Mouse (Mus musculus): Measurements from ENCODE around the gene Opcml. TPM values are rescaled to one million over a fixed set of nuclear protein-coding genes. Genes with fewer than 3 reads are reported as not detected.

Gene Opcml
- polyA plus RNA-seq, 1 experiment from 2014 or later: 1.7 TPM

DNA sequence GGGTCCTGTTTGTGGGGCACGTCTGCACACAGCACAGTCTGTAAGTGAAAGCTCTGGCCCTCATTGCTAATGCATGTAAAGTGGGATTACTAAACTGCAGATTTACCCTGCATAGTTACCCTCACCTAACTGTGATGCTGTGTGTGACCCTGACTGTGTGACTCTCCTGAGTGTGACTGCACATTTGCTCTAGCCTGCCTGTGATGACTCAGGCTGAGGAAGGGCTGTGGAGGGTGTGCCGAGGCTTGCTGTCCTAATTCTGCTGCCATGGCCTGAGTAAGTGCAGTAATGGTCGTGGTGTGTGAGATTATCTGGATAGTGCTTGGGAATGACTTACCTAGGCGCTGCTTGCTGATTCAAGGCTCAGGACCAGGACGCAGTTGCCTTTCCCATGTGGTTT, 52.2 kb downstream of the Opcml start:
- ATAC-seq (replicated peaks; ENCODE audit: insufficient number of reproducible peaks, insufficient read depth, low FRiP score, low read depth): no peak
- Histone ChIP-seq H3K36me3 (no peaks in the 10 kb centered on the region), H3K27me3 (no peaks in the 10 kb centered on the region), H3K9me3 (replicated peaks) (no peaks in the 10 kb centered on the region), H3K4me2 (no peak overlapping the region), H3K9ac (no peak overlapping the region), H3K4me3 (no peak overlapping the region), H3K27ac (no peak overlapping the region), H3K4me1 (replicated peaks) (no peaks in the 10 kb centered on the region)
- 66% methylated on average over 5 of the region's 5 CpGs for WGBS

DNA sequence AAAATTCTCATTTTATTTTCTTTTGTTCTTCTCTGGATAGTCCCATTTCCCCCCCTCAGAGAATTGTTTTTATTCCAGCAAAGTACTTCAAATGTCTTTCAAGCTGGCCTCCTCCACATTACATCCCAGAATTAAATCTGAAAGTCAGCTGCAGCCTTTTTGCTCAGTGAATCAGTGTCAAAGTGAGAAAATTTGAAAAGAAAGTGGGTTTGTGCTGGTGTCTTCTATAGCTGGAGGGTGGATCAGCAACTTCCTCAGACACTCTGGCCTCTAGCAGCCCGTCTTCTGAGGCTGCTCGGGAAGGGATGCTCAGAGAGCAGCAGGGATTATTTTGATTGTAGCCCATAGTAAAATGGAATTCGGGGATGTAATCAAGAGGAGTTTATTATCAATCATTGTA, 81.0 kb downstream of the Opcml start:
- H3K27me3 ChIP-seq: no peaks in the 10 kb centered on the region
- no peaks in the 10 kb centered on the region for H3K9me3 ChIP-seq (replicated peaks)
- no peaks in the 10 kb centered on the region for H3K36me3 ChIP-seq
- no peak overlapping the region for H3K27ac ChIP-seq
- no peaks in the 10 kb centered on the region for H3K4me1 ChIP-seq (replicated peaks)
- no peak overlapping the region for H3K4me2 ChIP-seq
- WGBS: 67% methylated on average over 3 of the region's 3 CpGs
- H3K4me3 ChIP-seq: no peak overlapping the region
- ATAC-seq (replicated peaks; ENCODE audit: insufficient number of reproducible peaks, insufficient read depth, low FRiP score, low read depth): no peak
- no peak overlapping the region for H3K9ac ChIP-seq

DNA sequence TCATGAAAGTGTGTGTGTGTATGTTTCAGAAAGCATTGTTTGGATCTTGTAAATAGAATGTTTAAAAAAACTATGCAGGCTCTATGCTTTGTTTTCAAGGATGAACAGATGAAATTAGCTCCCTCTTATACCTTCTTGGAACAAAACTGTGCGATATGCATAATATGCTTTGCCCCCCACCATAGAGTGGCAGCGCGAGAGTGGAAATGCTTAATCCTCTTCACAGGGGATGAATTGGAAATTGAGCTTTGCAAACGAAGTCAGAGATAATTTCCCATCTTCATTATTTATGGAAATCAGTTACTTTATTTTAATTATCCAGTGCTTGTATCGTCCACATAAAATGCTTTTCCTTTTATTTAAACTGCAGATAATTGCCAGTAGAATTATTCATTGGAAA, 99.1 kb downstream of the Opcml start:
- Histone ChIP-seq H3K9me3 (replicated peaks) (no peaks in the 10 kb centered on the region), H3K4me2 (no peak overlapping the region), H3K4me3 (no peak overlapping the region), H3K9ac (no peak overlapping the region), H3K4me1 (replicated peaks) (no peaks in the 10 kb centered on the region), H3K36me3 (no peaks in the 10 kb centered on the region), H3K27ac (no peak overlapping the region), H3K27me3 (no peaks in the 10 kb centered on the region)
- ATAC-seq (replicated peaks; ENCODE audit: insufficient number of reproducible peaks, insufficient read depth, low FRiP score, low read depth): no peak
- 79% methylated on average over 5 of the region's 5 CpGs for WGBS

DNA sequence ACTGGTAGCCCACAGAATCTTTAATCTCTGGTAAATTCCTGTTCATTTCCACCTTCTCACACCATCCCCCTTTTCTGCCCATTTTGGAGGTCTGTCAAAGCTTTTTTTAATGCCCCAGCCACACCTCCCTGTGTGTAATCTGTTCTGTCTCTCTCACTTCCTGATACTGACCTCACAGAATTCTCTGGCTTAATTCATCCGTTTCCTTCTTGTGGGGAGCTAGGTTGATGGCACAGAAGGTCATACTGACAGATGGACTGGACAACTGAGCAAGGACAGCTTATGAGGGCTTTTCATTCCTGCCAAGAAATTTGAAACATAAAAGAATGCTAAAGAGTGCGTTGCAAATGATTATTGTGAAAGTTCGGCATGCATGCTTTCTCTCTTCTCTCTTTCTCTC, 126.7 kb downstream of the Opcml start:
- Histone ChIP-seq H3K9ac (no peak overlapping the region), H3K4me1 (replicated peaks) (no peaks in the 10 kb centered on the region), H3K9me3 (replicated peaks) (no peaks in the 10 kb centered on the region), H3K4me3 (no peak overlapping the region), H3K36me3 (no peaks in the 10 kb centered on the region), H3K27me3 (no peaks in the 10 kb centered on the region), H3K27ac (no peak overlapping the region), H3K4me2 (no peak overlapping the region)
- 54% methylated on average over 3 of the region's 3 CpGs for WGBS
- no peak for ATAC-seq (replicated peaks; ENCODE audit: insufficient number of reproducible peaks, insufficient read depth, low FRiP score, low read depth)

DNA sequence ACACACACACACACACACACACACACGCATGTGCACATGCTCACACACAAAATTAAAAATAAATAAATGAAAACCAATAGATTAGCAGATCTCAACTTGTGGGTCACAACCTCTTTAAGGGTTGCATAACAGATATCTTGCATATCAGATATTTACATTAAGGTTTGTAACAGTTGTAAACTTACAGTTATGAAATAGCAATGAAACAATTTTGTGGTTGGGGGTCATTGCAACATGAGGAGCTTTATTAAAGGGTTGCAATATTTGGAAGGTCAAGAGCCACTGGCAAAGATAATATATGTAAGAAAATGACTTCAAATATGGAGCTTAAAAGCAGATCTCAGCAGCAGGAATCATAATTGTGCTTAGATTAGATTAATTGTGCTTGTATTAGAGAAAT, 132.9 kb downstream of the Opcml start:
- H3K4me1 ChIP-seq (replicated peaks): no peaks in the 10 kb centered on the region
- H3K4me3 ChIP-seq: no peak overlapping the region
- no peaks in the 10 kb centered on the region for H3K36me3 ChIP-seq
- H3K27ac ChIP-seq: no peak overlapping the region
- H3K9ac ChIP-seq: no peak overlapping the region
- ATAC-seq (replicated peaks; ENCODE audit: insufficient number of reproducible peaks, insufficient read depth, low FRiP score, low read depth): no peak
- no peaks in the 10 kb centered on the region for H3K9me3 ChIP-seq (replicated peaks)
- H3K4me2 ChIP-seq: no peak overlapping the region
- no peaks in the 10 kb centered on the region for H3K27me3 ChIP-seq
- 91% methylated on average over 1 of the region's 1 CpGs for WGBS

DNA sequence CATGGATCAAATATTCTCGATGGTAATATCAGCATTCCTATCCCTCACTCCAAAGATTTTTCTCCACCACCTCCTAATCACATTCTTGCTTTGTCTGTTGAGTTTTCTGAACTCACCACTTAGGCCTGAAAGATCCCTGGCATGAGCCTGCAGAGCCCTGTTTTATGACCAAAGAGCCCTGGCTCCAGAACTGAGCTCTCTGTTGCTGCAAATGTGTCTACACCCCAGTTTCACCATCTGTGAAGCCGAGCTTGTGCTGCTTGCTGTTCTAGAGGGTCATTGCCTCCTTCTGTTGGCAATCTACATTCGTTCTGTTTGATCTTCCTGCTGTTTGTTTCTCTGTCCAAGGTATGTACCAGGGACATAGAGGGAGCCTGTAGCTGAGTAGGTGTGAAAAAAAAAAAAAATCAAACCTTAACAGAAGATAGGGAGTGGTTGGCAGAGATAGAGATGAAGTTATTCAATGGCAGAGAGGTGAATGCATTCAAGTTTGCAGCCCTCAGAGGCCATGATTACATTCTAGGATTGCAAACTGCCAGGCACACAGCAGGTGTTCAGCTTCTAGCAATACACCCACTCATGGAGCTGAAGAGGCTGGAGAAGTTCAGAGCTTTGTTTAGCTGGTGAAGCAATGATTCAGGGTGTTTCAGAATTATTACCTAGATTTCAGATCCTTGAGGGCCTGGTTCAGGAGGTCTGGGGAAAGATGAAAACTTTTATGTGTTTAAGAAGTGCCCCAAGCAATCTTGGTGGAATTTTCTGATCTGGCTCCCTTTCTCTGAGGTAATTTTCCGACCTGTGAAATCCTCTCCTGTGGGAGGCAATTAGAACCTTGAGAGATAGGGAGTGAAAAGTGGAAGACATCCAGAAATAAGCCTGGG, 133.6 kb downstream of the Opcml start:
- H3K4me1 ChIP-seq (replicated peaks): no peaks in the 10 kb centered on the region
- H3K9ac ChIP-seq: no peak overlapping the region
- no peaks in the 10 kb centered on the region for H3K9me3 ChIP-seq (replicated peaks)
- H3K4me2 ChIP-seq: no peak overlapping the region
- no peaks in the 10 kb centered on the region for H3K27me3 ChIP-seq
- WGBS: 33% methylated on average over 4 of the region's 4 CpGs
- no peak for ATAC-seq (replicated peaks; ENCODE audit: insufficient number of reproducible peaks, insufficient read depth, low FRiP score, low read depth)
- H3K4me3 ChIP-seq: no peak overlapping the region
- H3K27ac ChIP-seq: no peak overlapping the region
- H3K36me3 ChIP-seq: no peaks in the 10 kb centered on the region

DNA sequence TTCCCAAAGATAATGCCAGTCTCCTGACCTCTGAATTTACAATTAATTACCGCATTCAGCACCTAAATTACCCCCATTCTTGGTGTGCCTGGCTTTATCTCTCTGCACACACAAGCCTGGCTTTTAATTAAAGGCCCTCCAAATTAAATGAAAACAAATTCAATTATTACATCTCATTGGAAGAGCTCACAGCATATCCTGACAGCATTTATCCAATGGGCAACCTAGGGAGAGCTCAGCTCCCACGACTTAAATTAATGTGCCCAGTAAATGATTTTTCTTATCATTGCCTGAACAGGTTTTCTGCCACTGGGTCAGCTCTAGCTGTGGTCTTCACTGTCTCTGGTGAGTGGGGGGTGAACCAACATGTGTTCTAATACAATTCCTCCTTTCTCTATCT, 135.1 kb downstream of the Opcml start:
- Histone ChIP-seq H3K4me1 (replicated peaks) (no peaks in the 10 kb centered on the region), H3K36me3 (no peaks in the 10 kb centered on the region), H3K4me2 (no peak overlapping the region), H3K9ac (no peak overlapping the region), H3K27ac (no peak overlapping the region), H3K27me3 (no peaks in the 10 kb centered on the region), H3K4me3 (no peak overlapping the region), H3K9me3 (replicated peaks) (no peaks in the 10 kb centered on the region)
- ATAC-seq (replicated peaks; ENCODE audit: insufficient number of reproducible peaks, insufficient read depth, low FRiP score, low read depth): no peak
- 69% methylated on average over 2 of the region's 2 CpGs for WGBS

DNA sequence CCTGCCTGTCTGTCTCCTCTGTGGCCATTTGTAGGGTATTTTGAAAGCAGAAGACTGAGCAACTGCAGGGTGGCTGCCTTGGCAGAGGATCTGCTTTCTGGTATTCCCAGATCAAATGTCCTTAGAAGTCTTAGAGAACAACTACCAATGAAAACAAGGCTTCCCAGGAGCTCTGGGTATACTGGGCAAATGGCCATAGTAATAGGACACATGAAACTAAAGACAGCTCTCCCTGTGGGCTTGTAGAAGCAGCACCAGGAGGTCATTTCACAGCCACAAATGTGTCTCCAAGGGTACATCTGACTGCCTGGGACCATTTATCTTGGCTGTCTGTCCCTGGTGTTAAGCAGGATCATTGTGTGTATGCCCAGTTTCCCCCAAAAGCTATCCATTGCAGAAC, 146.7 kb downstream of the Opcml start:
- Histone ChIP-seq H3K36me3 (no peaks in the 10 kb centered on the region), H3K4me3 (no peak overlapping the region), H3K27ac (no peak overlapping the region), H3K9ac (no peak overlapping the region), H3K4me2 (no peak overlapping the region), H3K4me1 (replicated peaks) (no peaks in the 10 kb centered on the region), H3K27me3 (no peaks in the 10 kb centered on the region), H3K9me3 (replicated peaks) (no peaks in the 10 kb centered on the region)
- no peak for ATAC-seq (replicated peaks; ENCODE audit: insufficient number of reproducible peaks, insufficient read depth, low FRiP score, low read depth)

DNA sequence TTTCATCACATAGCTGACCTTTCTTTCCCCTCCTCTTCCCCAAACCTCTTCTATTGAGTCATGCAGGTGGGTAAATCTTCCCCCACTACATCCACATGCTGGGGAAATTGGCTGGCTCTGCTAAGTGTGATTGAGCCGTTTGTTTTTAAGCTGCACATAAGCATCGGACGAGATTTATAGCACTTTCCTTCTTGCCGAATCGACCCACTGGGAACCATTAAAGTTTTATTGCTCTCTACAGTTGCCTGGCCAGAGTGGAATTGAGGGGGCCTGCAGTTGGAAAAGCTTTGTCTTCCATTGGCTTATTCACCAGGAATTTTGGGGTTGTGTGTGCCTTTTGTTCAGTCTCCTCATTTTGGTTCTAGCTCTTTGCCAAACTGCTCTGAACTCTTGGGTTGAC, 147.1 kb downstream of the Opcml start:
- Histone ChIP-seq H3K36me3 (no peaks in the 10 kb centered on the region), H3K4me3 (no peak overlapping the region), H3K4me2 (no peak overlapping the region), H3K9ac (no peak overlapping the region), H3K27ac (no peak overlapping the region), H3K27me3 (no peaks in the 10 kb centered on the region), H3K4me1 (replicated peaks) (no peaks in the 10 kb centered on the region), H3K9me3 (replicated peaks) (no peaks in the 10 kb centered on the region)
- 85% methylated on average over 5 of the region's 5 CpGs for WGBS
- no peak for ATAC-seq (replicated peaks; ENCODE audit: insufficient number of reproducible peaks, insufficient read depth, low FRiP score, low read depth)

DNA sequence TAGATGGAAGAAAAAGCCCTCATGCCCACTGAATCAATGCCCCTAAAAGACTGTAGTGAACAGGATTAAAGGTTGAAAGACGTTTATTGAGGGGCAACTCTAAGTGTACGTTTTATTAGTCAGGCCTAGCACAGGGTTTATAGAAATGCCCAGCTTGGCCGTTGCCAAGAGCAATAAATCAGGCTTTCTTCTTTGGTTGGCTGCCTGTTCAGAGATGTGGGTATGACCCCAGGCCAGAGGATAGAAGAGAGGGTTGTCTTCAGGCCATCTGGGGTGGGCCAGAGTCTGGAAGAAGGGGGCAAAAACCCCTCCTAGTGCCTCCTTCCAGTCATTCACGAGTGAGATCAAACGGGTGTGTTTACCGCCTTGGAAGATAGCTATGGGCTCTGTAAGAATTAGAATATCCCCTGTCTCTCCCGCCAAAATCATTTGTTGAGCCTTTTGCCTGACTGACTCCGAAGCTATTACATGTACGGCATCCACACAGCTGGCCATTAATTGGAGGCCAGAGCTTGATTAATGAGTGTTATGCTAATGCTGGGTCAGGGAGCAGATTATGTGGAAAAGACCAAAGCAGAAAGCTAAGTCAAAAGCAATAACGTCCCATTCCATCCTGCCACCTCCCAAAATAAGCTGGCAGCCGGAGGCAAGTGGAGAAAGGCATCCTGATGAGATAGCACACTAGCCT, 154.9 kb downstream of the Opcml start:
- no peaks in the 10 kb centered on the region for H3K27me3 ChIP-seq
- no peak overlapping the region for H3K9ac ChIP-seq
- no peak for ATAC-seq (replicated peaks; ENCODE audit: insufficient number of reproducible peaks, insufficient read depth, low FRiP score, low read depth)
- no peak overlapping the region for H3K4me2 ChIP-seq
- no peaks in the 10 kb centered on the region for H3K4me1 ChIP-seq (replicated peaks)
- WGBS: 66% methylated on average over 11 of the region's 11 CpGs
- H3K27ac ChIP-seq: no peak overlapping the region
- H3K36me3 ChIP-seq: no peaks in the 10 kb centered on the region
- no peak overlapping the region for H3K4me3 ChIP-seq
- no peaks in the 10 kb centered on the region for H3K9me3 ChIP-seq (replicated peaks)

DNA sequence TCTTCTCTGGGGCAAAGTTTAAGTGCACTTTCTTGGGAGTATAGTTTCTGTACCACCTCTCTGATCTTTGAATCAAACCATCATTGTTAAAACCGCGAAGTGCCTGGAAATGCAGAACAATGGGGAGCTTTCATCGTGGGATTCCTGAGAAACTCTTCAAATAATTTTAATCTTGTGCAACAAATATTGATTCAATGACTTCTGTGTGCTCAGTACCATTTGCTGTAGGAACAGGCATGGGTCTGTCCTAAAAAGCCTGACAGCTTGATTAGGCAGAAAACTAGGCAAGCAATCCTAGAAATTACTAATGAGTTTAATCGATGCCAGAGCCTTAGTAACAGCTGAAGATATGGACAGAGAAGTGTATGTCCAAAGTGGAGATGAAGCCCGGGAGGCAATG, 160.5 kb downstream of the Opcml start:
- ATAC-seq (replicated peaks; ENCODE audit: insufficient number of reproducible peaks, insufficient read depth, low FRiP score, low read depth): no peak
- H3K27ac ChIP-seq: no peak overlapping the region
- no peaks in the 10 kb centered on the region for H3K9me3 ChIP-seq (replicated peaks)
- H3K9ac ChIP-seq: no peak overlapping the region
- H3K36me3 ChIP-seq: no peaks in the 10 kb centered on the region
- H3K4me3 ChIP-seq: no peak overlapping the region
- H3K4me2 ChIP-seq: no peak overlapping the region
- no peaks in the 10 kb centered on the region for H3K4me1 ChIP-seq (replicated peaks)
- no peaks in the 10 kb centered on the region for H3K27me3 ChIP-seq
- WGBS: 62% methylated on average over 5 of the region's 5 CpGs

DNA sequence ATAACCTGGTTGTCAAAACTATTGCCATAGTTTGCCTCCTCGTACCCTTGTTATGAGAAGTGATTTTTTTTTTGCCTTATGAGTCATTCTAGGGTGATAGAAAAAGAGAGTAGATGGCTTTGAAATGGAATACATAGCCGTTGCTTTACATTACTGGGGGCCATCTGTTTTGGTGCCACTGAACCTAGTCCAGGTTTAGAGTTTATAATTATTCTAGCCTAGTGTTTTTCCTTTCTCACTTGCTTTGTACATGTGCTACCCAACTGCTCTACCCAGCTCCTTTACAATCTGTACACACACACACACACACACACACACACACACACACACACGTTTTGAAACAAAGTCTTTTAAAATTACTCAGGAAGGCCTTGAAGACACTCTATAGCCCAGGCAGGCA, 171.1 kb downstream of the Opcml start:
- ATAC-seq (replicated peaks; ENCODE audit: insufficient number of reproducible peaks, insufficient read depth, low FRiP score, low read depth): no peak
- 75% methylated on average over 3 of the region's 3 CpGs for WGBS
- Histone ChIP-seq H3K4me2 (no peak overlapping the region), H3K27ac (no peak overlapping the region), H3K4me3 (no peak overlapping the region), H3K27me3 (no peaks in the 10 kb centered on the region), H3K36me3 (no peaks in the 10 kb centered on the region), H3K4me1 (replicated peaks) (peaks cover 7% of the 10 kb centered on the region; the same call in 1 of the 2 replicates), H3K9me3 (replicated peaks) (no peaks in the 10 kb centered on the region), H3K9ac (no peak overlapping the region)
